Mouse (Mus musculus) myocyte (in vitro differentiated cells): ENCODE data around the gene Srpx. TPM values are rescaled to one million over a fixed set of nuclear protein-coding genes. Genes with fewer than 3 reads are reported as not detected.

Source experiments
- H3K27me3 ChIP-seq: one replicate; pipeline ENCODE4 v1.6.1; 2011; ENCODE audit not compliant: control insufficient read depth, insufficient read depth, insufficient read length
- H3K36me3 ChIP-seq: one replicate; pipeline ENCODE4 v1.6.1; 2011; ENCODE audit not compliant: control insufficient read depth, insufficient read depth
- H3K4me2 ChIP-seq: one replicate; pipeline ENCODE4 v1.6.1; 2011; ENCODE audit warnings: low read depth, control low read depth
- H3K4me3 ChIP-seq: one replicate; pipeline ENCODE4 v1.5.1; 2011; ENCODE audit warnings: mild to moderate bottlenecking, control low read depth, moderate library complexity
- H3K79me2 ChIP-seq: one replicate; pipeline ENCODE4 v1.6.1; 2011; ENCODE audit not compliant: control insufficient read depth, insufficient read depth
- H3ac ChIP-seq: one replicate; pipeline ENCODE4 v1.6.1; 2011; ENCODE audit not compliant: control insufficient read depth, insufficient read length
- CEBPB ChIP-seq: IDR thresholded peaks from 2 replicates; pipeline ENCODE4 v1.6.1; 2011; ENCODE audit warnings: mild to moderate bottlenecking, moderate library complexity; ENCODE audit not compliant: poor library complexity, insufficient read depth, severe bottlenecking
- E2F4 ChIP-seq: IDR thresholded peaks from one replicate; pipeline ENCODE4 v1.6.1; 2011; ENCODE audit warnings: mild to moderate bottlenecking, control low read depth, moderate library complexity; ENCODE audit not compliant: insufficient read depth
- MAX ChIP-seq: IDR thresholded peaks from one replicate; pipeline ENCODE4 v1.6.1; 2011; ENCODE audit warnings: low read depth, mild to moderate bottlenecking, control low read depth
- MYOD1 ChIP-seq, 3 experiments: IDR thresholded peaks; one replicate each; pipeline ENCODE4 v1.6.1; 2011; ENCODE audit warnings: control low read depth in 2 of 3, low read depth in 2 of 3, mild to moderate bottlenecking in 2 of 3, moderate library complexity in 1 of 3; ENCODE audit not compliant: insufficient read length in 2 of 3, control insufficient read depth in 1 of 3
- MYOG ChIP-seq, 3 experiments: IDR thresholded peaks; one replicate each; pipeline ENCODE4 v1.6.1; 2011; ENCODE audit warnings: control low read depth in 2 of 3, low read depth in 2 of 3, mild to moderate bottlenecking in 2 of 3; ENCODE audit not compliant: insufficient read length in 2 of 3, control insufficient read depth in 1 of 3, insufficient read depth in 1 of 3
- POLR2A ChIP-seq: IDR thresholded peaks from one replicate; pipeline ENCODE4 v1.6.1; 2011; ENCODE audit warnings: low read depth, mild to moderate bottlenecking, control low read depth, moderate library complexity; ENCODE audit not compliant: insufficient read length
- POLR2AphosphoS2 ChIP-seq: IDR thresholded peaks from one replicate; pipeline ENCODE4 v1.6.1; 2011; ENCODE audit warnings: low read depth, control low read depth; ENCODE audit not compliant: insufficient read length
- REST ChIP-seq: IDR thresholded peaks from one replicate; pipeline ENCODE4 v1.6.1; 2011; ENCODE audit warnings: mild to moderate bottlenecking, control low read depth, moderate library complexity; ENCODE audit not compliant: insufficient read depth, insufficient read length
- SRF ChIP-seq: IDR thresholded peaks from one replicate; pipeline ENCODE4 v1.6.1; 2011; ENCODE audit warnings: low read depth; ENCODE audit not compliant: control insufficient read depth, insufficient read length
- TCF12 ChIP-seq: IDR thresholded peaks from one replicate; pipeline ENCODE4 v1.6.1; 2011; ENCODE audit warnings: mild to moderate bottlenecking, control low read depth; ENCODE audit not compliant: poor library complexity, insufficient read depth, severe bottlenecking
- TCF3 ChIP-seq: IDR thresholded peaks from one replicate; pipeline ENCODE4 v1.6.1; 2011; ENCODE audit warnings: low read depth, control low read depth; ENCODE audit not compliant: insufficient read length
- USF1 ChIP-seq: IDR thresholded peaks from one replicate; pipeline ENCODE4 v1.6.1; 2011; ENCODE audit warnings: low read depth, mild to moderate bottlenecking, control low read depth, moderate library complexity
- polyA plus RNA-seq: library from polyadenylated mRNA; unstranded; fragments of >200 nt; fragmentation: generic; extraction: Trizol; gene quantifications from one replicate; pipeline ENCODE4 v1.2.1, GENCODE M21; 2012; ENCODE audit warnings: missing spikeins

Gene Srpx
- polyA plus RNA-seq, 1 experiment: 0.06 TPM

DNA sequence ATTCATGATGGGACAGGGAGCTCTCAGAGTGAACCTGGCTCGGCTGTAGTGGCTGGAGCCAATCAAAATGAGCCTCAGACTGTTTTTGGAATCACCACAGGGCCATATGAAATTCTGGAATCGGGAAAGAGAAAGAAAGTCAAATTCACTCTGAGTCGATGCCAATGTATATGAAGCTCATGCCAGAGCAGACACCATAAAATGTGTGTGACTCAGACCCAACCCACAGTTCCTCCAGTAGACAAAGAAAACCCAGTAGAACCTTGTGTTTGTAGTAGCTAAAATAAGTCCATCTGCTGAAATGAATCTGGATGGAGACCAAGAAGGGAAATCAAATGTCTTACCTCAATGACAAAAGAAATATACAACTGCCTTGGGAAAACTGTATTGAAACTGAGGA is 43.5 kb downstream of the Srpx start:
- H3K27me3 ChIP-seq: no peaks in the 10 kb centered on the region
- H3K4me2 ChIP-seq: no peak overlapping the region

DNA sequence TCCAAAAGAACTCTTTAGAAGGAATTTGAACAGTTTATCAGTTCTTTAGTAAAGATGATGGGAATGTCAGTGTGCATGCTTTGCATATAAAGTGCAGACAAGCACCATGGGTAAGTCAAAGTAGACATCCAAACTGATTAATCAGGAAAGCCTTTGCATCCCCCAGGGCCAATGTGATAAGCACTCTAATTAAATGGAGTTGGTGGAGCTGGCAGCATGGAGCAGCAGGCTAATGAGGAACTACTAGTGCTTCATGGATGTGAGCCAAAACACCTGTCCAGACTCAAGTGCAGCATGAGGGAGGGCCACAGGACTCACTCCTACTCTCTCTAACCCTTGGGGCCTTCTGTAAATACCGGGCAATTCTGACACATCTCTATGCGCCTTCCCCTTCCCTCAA is 46.0 kb downstream of the Srpx start:
- no peak overlapping the region for H3K4me2 ChIP-seq
- H3ac ChIP-seq: no peak overlapping the region
- H3K27me3 ChIP-seq: no peaks in the 10 kb centered on the region
- no peak for TF ChIP-seq MYOD1 (IDR thresholded peaks at IDR 0.05; ENCODE audit: control insufficient read depth in 1 of 3, insufficient read length in 2 of 3, low read depth in 2 of 3)
- no peak for TF ChIP-seq TCF3
- TF ChIP-seq SRF: no peak
- H3K36me3 ChIP-seq: no peaks in the 10 kb centered on the region
- no peak overlapping the region for H3K4me3 ChIP-seq
- no peaks in the 10 kb centered on the region for H3K79me2 ChIP-seq

More for the DNA sequence above, 43.5 kb downstream of the Srpx start:
- Histone ChIP-seq H3K4me3 (no peak overlapping the region), H3ac (no peak overlapping the region), H3K36me3 (no peaks in the 10 kb centered on the region), H3K79me2 (no peaks in the 10 kb centered on the region)
- TF ChIP-seq TCF3 (no peak), POLR2A (no peak), TCF12 (no peak), E2F4 (no peak), MYOG (IDR thresholded peaks at IDR 0.05; ENCODE audit: control insufficient read depth in 1 of 3, insufficient read depth in 1 of 3, insufficient read length in 2 of 3, low read depth in 2 of 3) (no peak), SRF (no peak), REST (no peak)

DNA sequence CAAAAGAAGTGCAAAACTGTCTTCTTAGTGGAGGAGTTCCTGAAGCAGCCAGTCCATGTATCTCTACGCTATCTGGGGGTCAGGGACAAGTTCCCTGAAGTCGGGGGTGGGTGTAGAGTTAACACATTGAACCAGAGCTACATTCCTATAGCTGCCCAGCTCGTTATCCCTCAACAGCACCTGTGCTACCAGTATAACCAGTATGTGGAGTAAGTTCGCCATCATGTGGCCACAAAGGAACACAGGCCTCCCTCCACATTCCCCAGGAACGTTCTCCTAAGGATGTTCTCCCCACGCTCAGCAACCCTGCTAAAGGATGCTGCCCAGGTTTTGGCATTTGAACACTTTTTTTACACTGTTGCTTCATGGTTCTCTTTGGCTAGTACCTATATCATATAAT is 46.8 kb downstream of the Srpx start:
- H3ac ChIP-seq: no peak overlapping the region
- TF ChIP-seq MYOD1 (IDR thresholded peaks at IDR 0.05; ENCODE audit: control insufficient read depth in 1 of 3, insufficient read length in 2 of 3, low read depth in 2 of 3) (peak in 2 of 3 experiments; percentile 13 to 39), SRF (no peak)

DNA sequence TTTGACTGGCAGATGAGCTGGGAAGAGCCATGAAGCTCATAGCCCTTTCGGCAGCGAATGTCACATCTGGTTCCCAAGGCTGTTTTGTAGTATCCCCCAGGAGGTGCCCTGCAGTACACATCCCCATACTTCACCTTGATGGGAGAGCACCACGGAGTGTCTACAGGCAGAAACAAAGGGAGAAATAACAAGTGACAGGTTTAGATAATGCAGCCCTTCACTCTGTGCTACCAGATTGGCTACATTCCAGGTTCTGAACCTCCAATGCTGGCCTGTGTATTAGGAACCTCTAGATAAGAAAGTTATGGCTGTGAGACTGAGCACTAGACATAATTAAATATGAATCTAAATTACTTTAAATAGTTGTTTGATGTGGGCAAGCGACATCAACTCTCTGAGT is 48.1 kb downstream of the Srpx start:
- Histone ChIP-seq H3K27me3 (no peaks in the 10 kb centered on the region), H3K36me3 (no peaks in the 10 kb centered on the region), H3K4me3 (no peak overlapping the region), H3ac (no peak overlapping the region), H3K4me2 (no peak overlapping the region), H3K79me2 (no peaks in the 10 kb centered on the region)
- TF ChIP-seq USF1 (no peak), SRF (no peak), MYOD1 (IDR thresholded peaks at IDR 0.05; ENCODE audit: control insufficient read depth in 1 of 3, insufficient read length in 2 of 3, low read depth in 2 of 3) (no peak), POLR2AphosphoS2 (no peak), REST (no peak), TCF12 (no peak), MYOG (IDR thresholded peaks at IDR 0.05; ENCODE audit: control insufficient read depth in 1 of 3, insufficient read depth in 1 of 3, insufficient read length in 2 of 3, low read depth in 2 of 3) (no peak), E2F4 (no peak), TCF3 (no peak), CEBPB (no peak), MAX (no peak), POLR2A (no peak)

More for the DNA sequence above, 46.8 kb downstream of the Srpx start:
- Histone ChIP-seq H3K27me3 (no peaks in the 10 kb centered on the region), H3K79me2 (no peaks in the 10 kb centered on the region), H3K36me3 (no peaks in the 10 kb centered on the region), H3K4me2 (no peak overlapping the region), H3K4me3 (no peak overlapping the region)

DNA sequence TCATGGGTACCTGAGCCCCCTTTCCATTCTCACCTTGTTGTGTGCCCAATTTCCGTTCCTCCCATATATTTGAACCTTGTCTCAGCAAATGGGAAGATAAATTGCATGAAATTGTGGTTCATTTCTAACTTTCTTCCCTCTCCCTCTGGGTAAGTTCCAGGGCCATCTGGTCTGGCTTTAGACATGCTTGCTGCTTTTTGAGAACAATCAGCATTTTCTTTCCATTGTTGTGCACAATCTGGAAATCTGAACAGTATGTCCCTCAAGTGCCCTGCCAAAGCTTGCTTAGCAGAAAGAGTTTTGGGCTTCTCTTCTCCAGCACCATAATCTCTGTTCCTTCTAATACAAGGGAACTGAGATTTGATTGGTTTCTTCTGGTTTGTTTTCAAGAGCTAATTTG is 53.7 kb downstream of the Srpx start:
- no peak overlapping the region for H3K4me3 ChIP-seq
- no peaks in the 10 kb centered on the region for H3K36me3 ChIP-seq
- H3ac ChIP-seq: no peak overlapping the region
- no peaks in the 10 kb centered on the region for H3K79me2 ChIP-seq
- no peak for TF ChIP-seq MYOD1 (IDR thresholded peaks at IDR 0.05; ENCODE audit: control insufficient read depth in 1 of 3, insufficient read length in 2 of 3, low read depth in 2 of 3)
- TF ChIP-seq MYOG (IDR thresholded peaks at IDR 0.05; ENCODE audit: control insufficient read depth in 1 of 3, insufficient read depth in 1 of 3, insufficient read length in 2 of 3, low read depth in 2 of 3): no peak
- TF ChIP-seq POLR2A: no peak
- H3K27me3 ChIP-seq: no peaks in the 10 kb centered on the region
- H3K4me2 ChIP-seq: no peak overlapping the region

DNA sequence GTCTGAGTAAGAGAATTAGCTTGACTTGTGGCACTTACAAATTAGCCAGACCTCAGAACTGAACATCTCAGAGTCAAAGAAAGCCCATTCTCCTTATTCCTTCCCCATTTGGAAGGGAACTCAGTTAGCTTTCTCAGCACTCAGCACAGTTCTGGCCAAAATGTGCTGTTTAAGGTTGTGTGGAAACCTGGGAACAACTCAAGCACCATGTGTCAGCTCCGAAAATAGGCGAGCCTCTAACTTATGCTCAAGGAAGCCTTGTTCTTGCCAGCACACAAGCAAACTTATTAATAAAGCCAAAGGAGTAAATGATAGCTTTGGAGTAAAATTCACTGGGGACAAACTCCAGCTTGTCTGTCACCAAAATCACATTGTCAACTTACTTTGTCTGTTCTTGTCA is 54.1 kb downstream of the Srpx start:
- TF ChIP-seq E2F4: no peak
- TF ChIP-seq USF1: no peak
- no peak overlapping the region for H3K4me3 ChIP-seq
- no peaks in the 10 kb centered on the region for H3K27me3 ChIP-seq
- H3K36me3 ChIP-seq: no peaks in the 10 kb centered on the region
- no peak overlapping the region for H3K4me2 ChIP-seq
- H3K79me2 ChIP-seq: no peaks in the 10 kb centered on the region
- H3ac ChIP-seq: no peak overlapping the region
